Mouse (Mus musculus) MEL (cell line): ENCODE data around the gene Hells.

Experiments
- CTCF ChIP-seq, 3 experiments: IDR thresholded peaks in 2 of 3; conservative IDR thresholded peaks in 1 of 3; 2 replicates each; pipeline ENCODE4 v1.5.1; 2011 to 2012; ENCODE audit warnings: low read length in 3 of 3, low read depth in 2 of 3, mild to moderate bottlenecking in 2 of 3, improper control_type of control experiment in 1 of 3, inconsistent platforms in 1 of 3, mixed read lengths in 1 of 3, moderate library complexity in 1 of 3; ENCODE audit not compliant: control insufficient read depth in 1 of 3, insufficient read depth in 1 of 3, poor library complexity in 1 of 3, severe bottlenecking in 1 of 3
- MAX ChIP-seq: IDR thresholded peaks from 2 replicates; pipeline ENCODE4 v1.6.1; 2011; ENCODE audit warnings: low read length, improper control_type of control experiment
- MEF2A ChIP-seq: IDR thresholded peaks from 2 replicates; pipeline ENCODE4 v1.6.1; 2014; ENCODE audit warnings: low read depth, mild to moderate bottlenecking, inconsistent platforms, low read length, improper control_type of control experiment; ENCODE audit not compliant: poor library complexity, insufficient replicate concordance, severe bottlenecking; ENCODE audit errors: extremely low read depth
- POLR2A ChIP-seq, 2 experiments: IDR thresholded peaks; 2 replicates each; pipeline ENCODE4 v1.6.1; 2011 to 2012; ENCODE audit warnings: low read length in 2 of 2, mild to moderate bottlenecking in 2 of 2, control low read depth in 1 of 2, improper control_type of control experiment in 1 of 2, low read depth in 1 of 2, moderate library complexity in 1 of 2; ENCODE audit not compliant: control insufficient read depth in 1 of 2, insufficient read depth in 1 of 2, poor library complexity in 1 of 2
- POLR2AphosphoS2 ChIP-seq: IDR thresholded peaks from 2 replicates; pipeline ENCODE4 v1.6.1; 2011; ENCODE audit warnings: low read length, improper control_type of control experiment
- ZKSCAN1 ChIP-seq: IDR thresholded peaks from 2 replicates; pipeline ENCODE4 v1.6.1; 2012; ENCODE audit warnings: low read depth, mild to moderate bottlenecking, inconsistent platforms, low read length, improper control_type of control experiment, moderate library complexity
- ZMIZ1 ChIP-seq: IDR thresholded peaks from 2 replicates; pipeline ENCODE4 v1.6.1; 2012; ENCODE audit warnings: low read depth, mild to moderate bottlenecking, inconsistent platforms, low read length, improper control_type of control experiment, moderate library complexity

DNA sequence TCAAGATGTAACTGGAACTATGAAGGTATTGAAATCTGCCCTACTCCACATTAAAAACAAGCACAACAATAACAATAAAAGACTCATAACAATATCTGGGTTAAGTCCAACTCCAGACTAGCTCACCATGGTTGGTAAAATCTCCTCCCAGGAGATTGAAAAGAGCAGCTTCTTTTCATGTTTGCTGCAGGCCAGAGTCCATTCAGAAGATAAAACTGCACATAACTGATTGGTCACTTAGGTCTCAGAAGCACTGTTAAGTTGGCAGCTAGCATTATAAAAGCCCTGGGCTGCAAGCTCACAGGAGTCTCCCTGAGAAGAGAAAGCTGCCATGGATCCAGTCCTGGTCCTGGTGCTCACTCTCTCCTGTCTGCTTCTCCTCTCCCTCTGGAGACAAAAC lies 76.0 kb downstream of the Hells start, which contains the start of gene Cyp2c55:
- TF ChIP-seq POLR2A (IDR thresholded peaks at IDR 0.05; ENCODE audit: control insufficient read depth in 1 of 2, insufficient read depth in 1 of 2, low read depth in 1 of 2, low read length in 2 of 2, poor library complexity in 1 of 2), result no peak
- TF ChIP-seq MEF2A, result no peak
- TF ChIP-seq CTCF (IDR thresholded peaks at IDR 0.05 in 2 of 3, conservative IDR thresholded peaks at IDR 0.05 in 1 of 3; ENCODE audit: control insufficient read depth in 1 of 3, insufficient read depth in 1 of 3, low read depth in 2 of 3, low read length in 3 of 3, poor library complexity in 1 of 3, severe bottlenecking in 1 of 3), result no peak
- TF ChIP-seq ZKSCAN1, result no peak
- TF ChIP-seq ZMIZ1, result no peak
- no peak for TF ChIP-seq POLR2AphosphoS2
- no peak for TF ChIP-seq MAX
